Comparison of ENCODE assay signal across 12 mouse cellular contexts in the genomic region with DNA sequence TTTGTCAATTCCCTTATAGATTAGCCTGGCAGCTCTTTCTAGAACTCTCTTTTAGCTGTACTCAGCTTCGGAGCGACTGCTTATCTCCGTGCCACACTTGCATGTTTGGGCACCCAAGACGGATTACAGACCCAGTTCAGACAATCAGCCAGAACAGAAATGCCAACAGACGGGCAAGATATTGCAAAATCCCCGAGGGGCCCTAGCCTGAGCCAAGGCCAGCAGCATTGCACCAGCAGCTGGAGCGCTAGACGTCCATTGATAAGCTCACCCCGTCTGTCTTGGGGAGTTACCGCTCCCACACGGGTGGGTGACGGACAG. TPM values are rescaled to one million over a fixed set of nuclear protein-coding genes. Genes with fewer than 3 reads are reported as not detected.
DNase-seq lines count a peak whose midpoint lies in the region; ATAC-seq and TF ChIP-seq lines count a peak whose summit lies in the region.
"Had no signal": no experiment of that assay in that cellular context is flagged by ENCODE, and none has a peak within 500 bp of the region (broad histone marks: within the 10 kb centered on the region; RNA-seq: fewer than 3 reads in every experiment).

No protein-coding gene starts in this region.

- H3K4me1 ChIP-seq in brown adipose tissue, adult 24 weeks (ENCODE audit: control insufficient read depth, insufficient read depth, insufficient read length, low read length): no peaks in the 10 kb centered on the region
- H3K4me1 ChIP-seq in liver, embryonic 12.5 days: peaks cover 51% of the 10 kb centered on the region
- no peaks in the 10 kb centered on the region for H3K4me1 ChIP-seq in stomach, embryonic 15.5 days
- H3K4me1 ChIP-seq in forebrain, postnatal 0 days (ENCODE audit: insufficient read depth): no peaks in the 10 kb centered on the region
- H3K4me1 ChIP-seq: hindbrain, embryonic 15.5 days had no signal

- DNase-seq in ovary, postnatal 36 days (ENCODE audit: low spot score): peak; percentile 40
- no peak for DNase-seq in ovary, postnatal 10 days (ENCODE audit: low spot score)
- DNase-seq in forebrain, postnatal 0 days: no peak
- no peak for DNase-seq in gastrocnemius, postnatal 10 days
- DNase-seq in frontal cortex, postnatal 14 days (ENCODE audit: low spot score in 2 of 2): no peak

- 16% methylated on average over 12 of the region's 12 CpGs for WGBS in liver, embryonic 12.5 days (ENCODE audit: insufficient replicate concordance)
- whole genome bisulfite sequencing in stomach, embryonic 15.5 days: 73% methylated on average over 12 of the region's 12 CpGs
- 71% methylated on average over 12 of the region's 12 CpGs for WGBS in forebrain, postnatal 0 days

- H3K36me3 ChIP-seq in liver, embryonic 12.5 days: peaks cover 22% of the 10 kb centered on the region
- peaks cover 12% of the 10 kb centered on the region for H3K36me3 ChIP-seq in stomach, embryonic 15.5 days
- peaks cover 24% of the 10 kb centered on the region for H3K36me3 ChIP-seq in forebrain, postnatal 0 days (ENCODE audit: insufficient read depth)

- H3K9ac ChIP-seq in liver, embryonic 12.5 days: peak overlapping the region; percentile 69
- H3K9ac ChIP-seq in stomach, embryonic 15.5 days: no peak overlapping the region
- no peak overlapping the region for H3K9ac ChIP-seq in forebrain, postnatal 0 days
- H3K9ac ChIP-seq: embryonic facial prominence, embryonic 15.5 days; hindbrain, embryonic 15.5 days; lung, embryonic 14.5 days had no signal

- no peaks in the 10 kb centered on the region for H3K27me3 ChIP-seq in liver, embryonic 12.5 days (replicated peaks)
- no peaks in the 10 kb centered on the region for H3K27me3 ChIP-seq in stomach, embryonic 15.5 days (replicated peaks)
- H3K27me3 ChIP-seq in forebrain, postnatal 0 days (ENCODE audit: insufficient read depth, low read length): no peaks in the 10 kb centered on the region
- H3K27me3 ChIP-seq: embryonic facial prominence, embryonic 15.5 days; hindbrain, embryonic 15.5 days had no signal

- peak overlapping the region; percentile 55; the same call in 1 of the 2 replicates for H3K27ac ChIP-seq in brown adipose tissue, adult 24 weeks (replicated peaks; ENCODE audit: low read depth, low read length)
- H3K27ac ChIP-seq in liver, embryonic 12.5 days: peak overlapping the region; percentile 99
- no peak overlapping the region for H3K27ac ChIP-seq in stomach, embryonic 15.5 days
- no peak overlapping the region for H3K27ac ChIP-seq in forebrain, postnatal 0 days (ENCODE audit: low read depth, low read length)
- H3K27ac ChIP-seq: embryonic facial prominence, embryonic 15.5 days; hindbrain, embryonic 15.5 days had no signal

- no peaks in the 10 kb centered on the region for H3K9me3 ChIP-seq in liver, embryonic 12.5 days (replicated peaks)
- H3K9me3 ChIP-seq in stomach, embryonic 15.5 days: no peaks in the 10 kb centered on the region
- H3K9me3 ChIP-seq in forebrain, postnatal 0 days (ENCODE audit: low read length): no peaks in the 10 kb centered on the region
- H3K9me3 ChIP-seq: embryonic facial prominence, embryonic 15.5 days; hindbrain, embryonic 15.5 days had no signal

- H3K4me2 ChIP-seq in liver, embryonic 12.5 days: peak overlapping the region; percentile 60
- no peak overlapping the region for H3K4me2 ChIP-seq in stomach, embryonic 15.5 days
- no peak overlapping the region for H3K4me2 ChIP-seq in forebrain, postnatal 0 days (ENCODE audit: low read depth)
- H3K4me2 ChIP-seq: embryonic facial prominence, embryonic 15.5 days; hindbrain, embryonic 15.5 days; lung, embryonic 14.5 days had no signal

- no peak overlapping the region for H3K4me3 ChIP-seq in brown adipose tissue, adult 24 weeks (ENCODE audit: insufficient read depth, low read depth, low read length)
- H3K4me3 ChIP-seq in liver, embryonic 12.5 days: peak overlapping the region; percentile 13; the same call in 1 of the 2 replicates
- H3K4me3 ChIP-seq in stomach, embryonic 15.5 days (replicated peaks): no peak overlapping the region
- H3K4me3 ChIP-seq in forebrain, postnatal 0 days (ENCODE audit: low read depth, low read length): no peak overlapping the region
- H3K4me3 ChIP-seq: embryonic facial prominence, embryonic 15.5 days; hindbrain, embryonic 15.5 days; myocyte had no signal

- TF ChIP-seq CTCF in forebrain, postnatal 0 days (IDR thresholded peaks at IDR 0.05; ENCODE audit: low read depth): no peak

- ATAC-seq in liver, embryonic 12.5 days: peak; percentile 91
- peak; percentile 80; the same call in 1 of the 2 replicates for ATAC-seq in stomach, embryonic 15.5 days (ENCODE audit: insufficient read depth, low FRiP score, low read depth)
- no peak for ATAC-seq in forebrain, postnatal 0 days

RNA-seq across cellular contexts. Expression of a gene that starts 3.9 kb away (rescaled TPM):
- 6.0 and 9.2 TPM in 2 replicates for polyA plus RNA-seq in brown adipose tissue, adult 24 weeks (2012; ENCODE audit: insufficient read depth, insufficient read length, missing spikeins)
- polyA plus RNA-seq in liver, embryonic 12.5 days (2016; fragmentation: Nextera tagmentation; extraction: Ambion mirVana): 13.3 and 14.4 TPM in 2 replicates
- polyA plus RNA-seq in stomach, embryonic 15.5 days (2015; fragmentation: Nextera tagmentation; extraction: Ambion mirVana): 4.8 and 5.6 TPM in 2 replicates
- total RNA-seq in forebrain, postnatal 0 days (2014; rRNA removed): 75.6 and 107 TPM in 2 replicates
- polyA plus RNA-seq in forebrain, postnatal 0 days (2015; fragmentation: Nextera tagmentation; extraction: Ambion mirVana): 8.3 and 14.0 TPM in 2 replicates
- 10 to 100 TPM; 12.7 to 16.6 TPM for total RNA-seq in gastrocnemius, postnatal 10 days (2021)

RNA-seq across cellular contexts. Expression of a gene that starts 11.8 kb away (rescaled TPM):
- 462 and 609 TPM in 2 replicates for polyA plus RNA-seq in brown adipose tissue, adult 24 weeks (2012; ENCODE audit: insufficient read depth, insufficient read length, missing spikeins)
- polyA plus RNA-seq in liver, embryonic 12.5 days (2016; fragmentation: Nextera tagmentation; extraction: Ambion mirVana): 590 and 602 TPM in 2 replicates
- polyA plus RNA-seq in stomach, embryonic 15.5 days (2015; fragmentation: Nextera tagmentation; extraction: Ambion mirVana): 603 and 609 TPM in 2 replicates
- 672 and 863 TPM in 2 replicates for total RNA-seq in forebrain, postnatal 0 days (2014; rRNA removed)
- 359 and 435 TPM in 2 replicates for polyA plus RNA-seq in forebrain, postnatal 0 days (2015; fragmentation: Nextera tagmentation; extraction: Ambion mirVana)
- total RNA-seq in gastrocnemius, postnatal 10 days (2021): 100 to 1,000 TPM; 744 to 776 TPM

RNA-seq across cellular contexts. Expression of a gene that starts 24.9 kb away (rescaled TPM):
- 64.1 and 66.0 TPM in 2 replicates for polyA plus RNA-seq in brown adipose tissue, adult 24 weeks (2012; ENCODE audit: insufficient read depth, insufficient read length, missing spikeins)
- polyA plus RNA-seq in liver, embryonic 12.5 days (2016; fragmentation: Nextera tagmentation; extraction: Ambion mirVana): 15.2 and 15.8 TPM in 2 replicates
- 17.8 and 19.6 TPM in 2 replicates for polyA plus RNA-seq in stomach, embryonic 15.5 days (2015; fragmentation: Nextera tagmentation; extraction: Ambion mirVana)
- 49.1 and 60.9 TPM in 2 replicates for total RNA-seq in forebrain, postnatal 0 days (2014; rRNA removed)
- 21.4 and 25.5 TPM in 2 replicates for polyA plus RNA-seq in forebrain, postnatal 0 days (2015; fragmentation: Nextera tagmentation; extraction: Ambion mirVana)
- total RNA-seq in gastrocnemius, postnatal 10 days (2021): 10 to 100 TPM; 68.7 to 72.8 TPM

Comparison
In these comparisons a context has a peak if more than half of its experiments do, and no peak if none do; other contexts are left out.
1. H3K27ac ChIP-seq: peak in brown adipose tissue, adult 24 weeks (single experiment) and liver, embryonic 12.5 days (single experiment); none in stomach, embryonic 15.5 days (single experiment) and forebrain, postnatal 0 days (single experiment).